Mouse (Mus musculus) liver, embryonic 13.5 days (tissue): ENCODE results near the gene Nr2c2ap. TPM values are rescaled to one million over a fixed set of nuclear protein-coding genes. Genes with fewer than 3 reads are reported as not detected.

Experiments used
- ATAC-seq: fragments of 200-750 bp; cut with Nextera tagmentation; 2 replicates; pipeline ENCODE4 v1.8.0; 2017; ENCODE audit warnings: low read depth, mild to moderate bottlenecking, moderate number of reproducible peaks, moderate library complexity
- DNase-seq: peaks from one replicate; pipeline ENCODE4 v3.0.0; 2022
- H3K27ac ChIP-seq: fragments of 300-500 bp; sonication (generic); 2 replicates; pipeline ENCODE4 v1.5.1; 2015; ENCODE audit warnings: moderate library complexity, mild to moderate bottlenecking, inconsistent platforms
- H3K27me3 ChIP-seq: fragments of 300-500 bp; sonication (generic); 2 replicates; pipeline ENCODE4 v1.6.1; 2015; ENCODE audit warnings: mild to moderate bottlenecking, inconsistent platforms
- H3K36me3 ChIP-seq: fragments of 300-500 bp; sonication (generic); 2 replicates; pipeline ENCODE4 v1.6.1; 2015; ENCODE audit warnings: mild to moderate bottlenecking, inconsistent platforms
- H3K4me1 ChIP-seq: fragments of 300-500 bp; sonication (generic); replicated peaks from 2 replicates; pipeline ENCODE4 v1.6.1; 2015; ENCODE audit warnings: inconsistent platforms
- H3K4me2 ChIP-seq: fragments of 300-500 bp; sonication (generic); 2 replicates; pipeline ENCODE4 v1.6.1; 2015; ENCODE audit warnings: inconsistent platforms, mild to moderate bottlenecking, moderate library complexity
- H3K4me3 ChIP-seq: fragments of 300-500 bp; sonication (generic); replicated peaks from 2 replicates; pipeline ENCODE4 v1.5.1; 2015; ENCODE audit warnings: mild to moderate bottlenecking, inconsistent platforms
- H3K9ac ChIP-seq: fragments of 300-500 bp; sonication (generic); 2 replicates; pipeline ENCODE4 v1.6.1; 2015; ENCODE audit warnings: mild to moderate bottlenecking, inconsistent platforms
- H3K9me3 ChIP-seq: fragments of 300-500 bp; sonication (generic); replicated peaks from 2 replicates; pipeline ENCODE4 v1.6.1; 2016; ENCODE audit warnings: inconsistent platforms
- WGBS: fragments of 180-500 bp; shearing (Covaris S2); methylation state at CpG from one replicate; pipeline ENCODE4 v1.1.7; 2015; ENCODE audit not compliant: insufficient replicate concordance; 5-methylcytosine and 5-hydroxymethylcytosine counted together
- polyA plus RNA-seq: library from polyadenylated mRNA; unstranded; fragments of >200 nt; fragmentation: Nextera tagmentation; extraction: Ambion mirVana; gene quantifications from 2 replicates; pipeline ENCODE4 v1.2.1, GENCODE M21; 2015

Gene Nr2c2ap
- polyA plus RNA-seq, 1 experiment from 2014 or later = 26.2 TPM

- Histone ChIP-seq H3K4me2 (no peak overlapping the region), H3K4me1 (peaks cover 11% of the 10 kb centered on the region), H3K4me3 (no peak overlapping the region), H3K9ac (no peak overlapping the region), H3K27ac (no peak overlapping the region), H3K9me3 (no peaks in the 10 kb centered on the region), H3K36me3 (peaks cover 37% of the 10 kb centered on the region), H3K27me3 (peaks cover under 1% of the 10 kb centered on the region; the same call in 1 of the 2 replicates)
- ATAC-seq (no peak), DNase-seq (no peak)
- 61% methylated on average over 7 of the region's 7 CpGs for WGBS
Observed at GRCm38 (mm10) chr8:70147678-70148607, 16.8 kb downstream of the Nr2c2ap start.

- peaks cover 18% of the 10 kb centered on the region for H3K36me3 ChIP-seq
- H3K4me1 ChIP-seq = peaks cover 11% of the 10 kb centered on the region
- H3K9ac ChIP-seq = no peak overlapping the region
- peaks cover 15% of the 10 kb centered on the region for H3K27me3 ChIP-seq
- no peak overlapping the region for H3K4me3 ChIP-seq
- no peak for ATAC-seq
- no peak overlapping the region for H3K27ac ChIP-seq
- DNase-seq = no peak
- 32% methylated on average over 13 of the region's 13 CpGs for WGBS
- H3K9me3 ChIP-seq = no peaks in the 10 kb centered on the region
- H3K4me2 ChIP-seq = peak overlapping the region; percentile 18; the same call in 1 of the 2 replicates
Observed at GRCm38 (mm10) chr8:70150158-70150557, 19.0 kb downstream of the Nr2c2ap start.

GRCm38 (mm10) chr8:70152537-70153257 is 21.6 kb downstream of the Nr2c2ap start:
- Histone ChIP-seq H3K9me3 (no peaks in the 10 kb centered on the region), H3K27me3 (peaks cover 35% of the 10 kb centered on the region), H3K4me2 (peak overlapping the region; percentile 51), H3K4me3 (no peak overlapping the region; the same call in 1 of the 2 replicates), H3K27ac (no peak overlapping the region), H3K4me1 (peaks cover 15% of the 10 kb centered on the region), H3K9ac (peak overlapping the region; percentile 39; the same call in 1 of the 2 replicates), H3K36me3 (no peaks in the 10 kb centered on the region)
- peak; percentile 82 for DNase-seq
- peak; percentile 95 for ATAC-seq
- 13% methylated on average over 22 of the region's 22 CpGs for WGBS

- peaks cover 53% of the 10 kb centered on the region for H3K27me3 ChIP-seq
- 74% methylated on average over 1 of the region's 1 CpGs for WGBS
- H3K4me1 ChIP-seq = peaks cover 20% of the 10 kb centered on the region
- H3K27ac ChIP-seq = no peak overlapping the region
- H3K9me3 ChIP-seq = no peaks in the 10 kb centered on the region
- no peak overlapping the region for H3K4me3 ChIP-seq
- no peak for DNase-seq
- no peak for ATAC-seq
- no peak overlapping the region for H3K9ac ChIP-seq
- H3K4me2 ChIP-seq = no peak overlapping the region
- no peaks in the 10 kb centered on the region for H3K36me3 ChIP-seq
Observed at GRCm38 (mm10) chr8:70157240-70157800, 26.2 kb downstream of the Nr2c2ap start.

GRCm38 (mm10) chr8:70158069-70158853 is 27.1 kb downstream of the Nr2c2ap start:
- WGBS = 8% methylated on average over 38 of the region's 40 CpGs
- H3K4me2 ChIP-seq = peak overlapping the region; percentile 86
- peak; percentile 76 for ATAC-seq
- peaks cover 16% of the 10 kb centered on the region for H3K4me1 ChIP-seq
- no peaks in the 10 kb centered on the region for H3K9me3 ChIP-seq
- H3K9ac ChIP-seq = peak overlapping the region; percentile 65
- no peaks in the 10 kb centered on the region for H3K36me3 ChIP-seq
- H3K4me3 ChIP-seq = peak overlapping the region; percentile 63
- no peak overlapping the region for H3K27ac ChIP-seq
- DNase-seq = peak; percentile 76
- peaks cover 52% of the 10 kb centered on the region for H3K27me3 ChIP-seq

GRCm38 (mm10) chr8:70159211-70159610 is 28.1 kb downstream of the Nr2c2ap start:
- peak overlapping the region; percentile 86 for H3K4me2 ChIP-seq
- H3K9me3 ChIP-seq = no peaks in the 10 kb centered on the region
- DNase-seq (no peak), ATAC-seq (no peak)
- no peak overlapping the region for H3K27ac ChIP-seq
- H3K36me3 ChIP-seq = no peaks in the 10 kb centered on the region
- no peak overlapping the region for H3K9ac ChIP-seq
- H3K4me3 ChIP-seq = no peak overlapping the region; the same call in 1 of the 2 replicates
- H3K4me1 ChIP-seq = peaks cover 16% of the 10 kb centered on the region
- H3K27me3 ChIP-seq = peaks cover 51% of the 10 kb centered on the region
- WGBS = 67% methylated on average over 4 of the region's 4 CpGs

GRCm38 (mm10) chr8:70160015-70160414 is 28.9 kb downstream of the Nr2c2ap start:
- Histone ChIP-seq H3K4me2 (no peak overlapping the region), H3K9ac (no peak overlapping the region), H3K36me3 (no peaks in the 10 kb centered on the region), H3K27me3 (peaks cover 50% of the 10 kb centered on the region), H3K4me1 (peaks cover 16% of the 10 kb centered on the region), H3K4me3 (no peak overlapping the region), H3K9me3 (no peaks in the 10 kb centered on the region), H3K27ac (no peak overlapping the region)
- no peak for DNase-seq
- ATAC-seq = no peak
- 41% methylated on average over 13 of the region's 13 CpGs for WGBS

GRCm38 (mm10) chr8:70163316-70163715 is 32.2 kb downstream of the Nr2c2ap start:
- no peak overlapping the region for H3K27ac ChIP-seq
- H3K4me3 ChIP-seq = no peak overlapping the region
- DNase-seq = no peak
- peaks cover 45% of the 10 kb centered on the region for H3K27me3 ChIP-seq
- no peak overlapping the region for H3K4me2 ChIP-seq
- no peaks in the 10 kb centered on the region for H3K36me3 ChIP-seq
- no peak for ATAC-seq
- WGBS = 70% methylated on average over 3 of the region's 3 CpGs
- peaks cover 26% of the 10 kb centered on the region for H3K4me1 ChIP-seq
- no peaks in the 10 kb centered on the region for H3K9me3 ChIP-seq
- no peak overlapping the region for H3K9ac ChIP-seq

- no peaks in the 10 kb centered on the region for H3K36me3 ChIP-seq
- no peak overlapping the region for H3K27ac ChIP-seq
- no peaks in the 10 kb centered on the region for H3K9me3 ChIP-seq
- ATAC-seq = peak; percentile 56
- H3K4me3 ChIP-seq = 0 out of 2 replicates have a peak overlapping the region, but pooled peaks have one; percentile 25
- peaks cover 29% of the 10 kb centered on the region for H3K27me3 ChIP-seq
- no peak overlapping the region for H3K9ac ChIP-seq
- peak overlapping the region; percentile 50 for H3K4me2 ChIP-seq
- peak; percentile 51 for DNase-seq
- 1% methylated on average over 21 of the region's 21 CpGs for WGBS
- peaks cover 45% of the 10 kb centered on the region for H3K4me1 ChIP-seq
Observed at GRCm38 (mm10) chr8:70166504-70167110, 35.5 kb downstream of the Nr2c2ap start.

- Histone ChIP-seq H3K4me2 (no peak overlapping the region), H3K9ac (no peak overlapping the region), H3K4me1 (peaks cover 71% of the 10 kb centered on the region), H3K9me3 (no peaks in the 10 kb centered on the region), H3K36me3 (peaks cover 6% of the 10 kb centered on the region; the same call in 1 of the 2 replicates), H3K27ac (no peak overlapping the region), H3K27me3 (peaks cover 15% of the 10 kb centered on the region), H3K4me3 (no peak overlapping the region)
- 49% methylated on average over 3 of the region's 3 CpGs for WGBS
- no peak for ATAC-seq
- no peak for DNase-seq
Observed at GRCm38 (mm10) chr8:70170116-70170515, 39.0 kb downstream of the Nr2c2ap start.
